Mouse (Mus musculus) heart, embryonic 12.5 days (tissue): Measurements from ENCODE around the gene Gm49368. TPM values are rescaled to one million over a fixed set of nuclear protein-coding genes. Genes with fewer than 3 reads are reported as not detected.
A peak's percentile ranks its signal among the peaks of the same experiment; 100 is the strongest.
"Not testable (repeated sequence)": the region's sequence is repeated elsewhere in the genome, so short reads cannot be mapped to it uniquely, and the experiment has no call there.

Experiments
- ATAC-seq: fragments of 200-750 bp; cut with Nextera tagmentation; 2 replicates; pipeline ENCODE4 v1.8.0; 2017; ENCODE audit warnings: moderate TSS enrichment, moderate library complexity; ENCODE audit not compliant: insufficient number of reproducible peaks, low FRiP score
- H3K27ac ChIP-seq: fragments of 300-500 bp; sonication (generic); 2 replicates; pipeline ENCODE4 v1.5.1; 2016; ENCODE audit warnings: mild to moderate bottlenecking, moderate library complexity; ENCODE audit not compliant: poor library complexity, severe bottlenecking
- H3K27me3 ChIP-seq: fragments of 300-500 bp; sonication (generic); replicated peaks from 2 replicates; pipeline ENCODE4 v1.6.1; 2016; ENCODE audit warnings: mild to moderate bottlenecking, moderate library complexity
- H3K36me3 ChIP-seq: fragments of 300-500 bp; sonication (generic); 2 replicates; pipeline ENCODE4 v1.6.1; 2016; ENCODE audit warnings: mild to moderate bottlenecking, moderate library complexity
- H3K4me1 ChIP-seq: fragments of 300-500 bp; sonication (generic); replicated peaks from 2 replicates; pipeline ENCODE4 v1.6.1; 2016; ENCODE audit warnings: mild to moderate bottlenecking
- H3K4me2 ChIP-seq: fragments of 300-500 bp; sonication (generic); 2 replicates; pipeline ENCODE4 v1.6.1; 2016; ENCODE audit warnings: mild to moderate bottlenecking, moderate library complexity
- H3K4me3 ChIP-seq: fragments of 300-500 bp; sonication (generic); 2 replicates; pipeline ENCODE4 v1.5.1; 2016; ENCODE audit warnings: mild to moderate bottlenecking
- H3K9ac ChIP-seq: fragments of 300-500 bp; sonication (generic); 2 replicates; pipeline ENCODE4 v1.6.1; 2016; ENCODE audit warnings: mild to moderate bottlenecking, moderate library complexity
- H3K9me3 ChIP-seq: fragments of 300-500 bp; sonication (generic); replicated peaks from 2 replicates; pipeline ENCODE4 v1.6.1; 2016; ENCODE audit warnings: mild to moderate bottlenecking, moderate library complexity
- WGBS: fragments of 180-500 bp; shearing (Covaris S2); methylation state at CpG from one replicate; pipeline ENCODE4 v1.1.7; 2016; 5-methylcytosine and 5-hydroxymethylcytosine counted together
- polyA plus RNA-seq: library from polyadenylated mRNA; unstranded; fragments of >200 nt; fragmentation: Nextera tagmentation; extraction: Ambion mirVana; gene quantifications from 2 replicates; pipeline ENCODE4 v1.2.1, GENCODE M21; 2016

The Gm49368 gene
- polyA plus RNA-seq, 1 experiment from 2014 or later = not detected

- H3K9me3 ChIP-seq = no peaks in the 10 kb centered on the region
- no peak overlapping the region for H3K4me3 ChIP-seq
- H3K4me1 ChIP-seq = peaks cover 19% of the 10 kb centered on the region
- H3K4me2 ChIP-seq = no peak overlapping the region
- H3K36me3 ChIP-seq = no peaks in the 10 kb centered on the region
- H3K9ac ChIP-seq = no peak overlapping the region
- H3K27ac ChIP-seq = no peak overlapping the region
- H3K27me3 ChIP-seq = no peaks in the 10 kb centered on the region
- 41% methylated on average over 5 of the region's 5 CpGs for WGBS
- no peak for ATAC-seq
Observed at GRCm38 (mm10) chr7:128132148-128132547, 69.7 kb downstream of the Gm49368 start.

- Histone ChIP-seq H3K9me3 (no peaks in the 10 kb centered on the region), H3K27me3 (no peaks in the 10 kb centered on the region), H3K9ac (no peak overlapping the region), H3K4me3 (no peak overlapping the region), H3K36me3 (no peaks in the 10 kb centered on the region), H3K4me1 (0 out of 2 replicates have a peak, but pooled peaks cover 4% of the 10 kb centered on the region), H3K4me2 (no peak overlapping the region), H3K27ac (no peak overlapping the region)
- WGBS = 81% methylated on average over 2 of the region's 2 CpGs
- no peak for ATAC-seq
Observed at GRCm38 (mm10) chr7:128133596-128133995, 71.1 kb downstream of the Gm49368 start.

GRCm38 (mm10) chr7:128136927-128137326 is 74.4 kb downstream of the Gm49368 start:
- no peak overlapping the region for H3K27ac ChIP-seq
- ATAC-seq = no peak
- H3K9ac ChIP-seq = no peak overlapping the region
- no peak overlapping the region for H3K4me2 ChIP-seq
- H3K4me3 ChIP-seq = no peak overlapping the region
- H3K36me3 ChIP-seq = no peaks in the 10 kb centered on the region
- H3K9me3 ChIP-seq = no peaks in the 10 kb centered on the region; the same call in 1 of the 2 replicates
- WGBS = 43% methylated on average over 4 of the region's 4 CpGs
- H3K27me3 ChIP-seq = no peaks in the 10 kb centered on the region
- H3K4me1 ChIP-seq = no peaks in the 10 kb centered on the region

GRCm38 (mm10) chr7:128139611-128140010 is 77.1 kb downstream of the Gm49368 start:
- H3K4me2 ChIP-seq = no peak overlapping the region
- H3K27me3 ChIP-seq = no peaks in the 10 kb centered on the region
- H3K4me3 ChIP-seq = no peak overlapping the region
- H3K4me1 ChIP-seq = no peaks in the 10 kb centered on the region; the same call in 1 of the 2 replicates
- H3K9me3 ChIP-seq = no peaks in the 10 kb centered on the region; the same call in 1 of the 2 replicates
- H3K27ac ChIP-seq = no peak overlapping the region
- WGBS = 83% methylated on average over 6 of the region's 6 CpGs
- H3K9ac ChIP-seq = no peak overlapping the region
- no peak for ATAC-seq
- H3K36me3 ChIP-seq = no peaks in the 10 kb centered on the region

GRCm38 (mm10) chr7:128150970-128151369 is 88.5 kb downstream of the Gm49368 start:
- WGBS = 87% methylated on average over 8 of the region's 8 CpGs
- no peak for ATAC-seq
- no peaks in the 10 kb centered on the region for H3K9me3 ChIP-seq

GRCm38 (mm10) chr7:128154076-128154475 is 91.6 kb downstream of the Gm49368 start, which contains the start of gene Itgad:
TSS of gene Itgad (plus strand) at chr7:128154376.
- no peaks in the 10 kb centered on the region for H3K36me3 ChIP-seq
- H3K4me3 ChIP-seq = peak within 1 kb of the TSS; percentile 24
- H3K4me1 ChIP-seq = 0 out of 2 replicates have a peak, but pooled peaks cover 5% of the 10 kb centered on the region
- no peaks in the 10 kb centered on the region for H3K9me3 ChIP-seq
- WGBS = 84% methylated on average over 21 of the region's 21 CpGs
- no peak within 1 kb of the TSS for H3K9ac ChIP-seq
- H3K27ac ChIP-seq = no peak within 1 kb of the TSS
- H3K27me3 ChIP-seq = no peaks in the 10 kb centered on the region; the same call in none of the 2 replicates
- ATAC-seq = no peak
- H3K4me2 ChIP-seq = peak within 1 kb of the TSS; percentile 62

More at GRCm38 (mm10) chr7:128150970-128151369, 88.5 kb downstream of the Gm49368 start:
- Histone ChIP-seq H3K27ac (no peak overlapping the region), H3K4me2 (no peak overlapping the region), H3K9ac (no peak overlapping the region), H3K4me3 (no peak overlapping the region), H3K4me1 (0 out of 2 replicates have a peak, but pooled peaks cover 5% of the 10 kb centered on the region), H3K36me3 (no peaks in the 10 kb centered on the region), H3K27me3 (no peaks in the 10 kb centered on the region; the same call in none of the 2 replicates)

GRCm38 (mm10) chr7:128154924-128155323 is 92.4 kb downstream of the Gm49368 start:
- H3K9ac ChIP-seq = no peak overlapping the region
- peak overlapping the region; percentile 24 for H3K4me3 ChIP-seq
- H3K4me1 ChIP-seq = 0 out of 2 replicates have a peak, but pooled peaks cover 5% of the 10 kb centered on the region
- H3K36me3 ChIP-seq = no peaks in the 10 kb centered on the region
- H3K4me2 ChIP-seq = peak overlapping the region; percentile 62
- WGBS = 18% methylated on average over 10 of the region's 10 CpGs
- H3K27me3 ChIP-seq = no peaks in the 10 kb centered on the region; the same call in none of the 2 replicates
- no peak for ATAC-seq
- H3K9me3 ChIP-seq = no peaks in the 10 kb centered on the region
- H3K27ac ChIP-seq = no peak overlapping the region

GRCm38 (mm10) chr7:128158688-128159354 is 96.3 kb downstream of the Gm49368 start:
- H3K9me3 ChIP-seq, H3K27me3 ChIP-seq, H3K9ac ChIP-seq, H3K4me3 ChIP-seq, ATAC-seq, H3K36me3 ChIP-seq, H3K4me1 ChIP-seq, H3K27ac ChIP-seq, H3K4me2 ChIP-seq: not testable (repeated sequence)
- WGBS = 80% methylated on average over 8 of the region's 8 CpGs

- H3K9ac ChIP-seq = no peak overlapping the region
- ATAC-seq = no peak
- H3K36me3 ChIP-seq = no peaks in the 10 kb centered on the region
- H3K27ac ChIP-seq = no peak overlapping the region
- no peaks in the 10 kb centered on the region for H3K27me3 ChIP-seq
- no peak overlapping the region for H3K4me3 ChIP-seq
- H3K9me3 ChIP-seq = no peaks in the 10 kb centered on the region
- H3K4me2 ChIP-seq = no peak overlapping the region
- 91% methylated on average over 4 of the region's 4 CpGs for WGBS
- H3K4me1 ChIP-seq = no peaks in the 10 kb centered on the region
Observed at GRCm38 (mm10) chr7:128164001-128164400, 101.5 kb downstream of the Gm49368 start.

GRCm38 (mm10) chr7:128166391-128166790 is 103.9 kb downstream of the Gm49368 start:
- ATAC-seq = no peak
- WGBS = 76% methylated on average over 7 of the region's 7 CpGs

GRCm38 (mm10) chr7:128169996-128170395 is 107.5 kb downstream of the Gm49368 start:
- Histone ChIP-seq H3K27me3 (no peaks in the 10 kb centered on the region), H3K27ac (no peak overlapping the region), H3K4me3 (no peak overlapping the region), H3K4me1 (no peaks in the 10 kb centered on the region), H3K9ac (no peak overlapping the region), H3K4me2 (no peak overlapping the region), H3K9me3 (no peaks in the 10 kb centered on the region), H3K36me3 (no peaks in the 10 kb centered on the region)
- ATAC-seq = no peak
- WGBS = 82% methylated on average over 3 of the region's 3 CpGs

More at GRCm38 (mm10) chr7:128166391-128166790, 103.9 kb downstream of the Gm49368 start:
- H3K9ac ChIP-seq = no peak overlapping the region
- H3K4me2 ChIP-seq = no peak overlapping the region
- no peaks in the 10 kb centered on the region for H3K27me3 ChIP-seq
- no peaks in the 10 kb centered on the region for H3K9me3 ChIP-seq
- no peak overlapping the region for H3K27ac ChIP-seq
- no peaks in the 10 kb centered on the region for H3K36me3 ChIP-seq
- H3K4me3 ChIP-seq = no peak overlapping the region
- H3K4me1 ChIP-seq = no peaks in the 10 kb centered on the region
